Mouse (Mus musculus) neural tube, postnatal 0 days (tissue): ENCODE results near the gene Gp6. TPM values are rescaled to one million over a fixed set of nuclear protein-coding genes. Genes with fewer than 3 reads are reported as not detected.

Source experiments
- microRNA-seq: library from miRNA; unstranded; fragments of <30 nt; microRNA quantifications from one replicate; pipeline ENCODE4, GENCODE M21; 2016
- polyA plus RNA-seq: library from polyadenylated mRNA; unstranded; fragments of >200 nt; fragmentation: Nextera tagmentation; extraction: Ambion mirVana; gene quantifications from 2 replicates; pipeline ENCODE4 v1.2.1, GENCODE M21; 2015

The Gp6 gene
- not detected in 2 replicates for polyA plus RNA-seq

GRCm38 (mm10) chr7:4397730-4398129, at the start of gene Gp6:
TSS of gene Gp6 (minus strand) at chr7:4397744.

GRCm38 (mm10) chr7:4445216-4445791, 47.8 kb upstream of the Gp6 start, which contains the start of gene Rdh13:
TSS of gene Rdh13 (minus strand) at chr7:4445649.

DNA sequence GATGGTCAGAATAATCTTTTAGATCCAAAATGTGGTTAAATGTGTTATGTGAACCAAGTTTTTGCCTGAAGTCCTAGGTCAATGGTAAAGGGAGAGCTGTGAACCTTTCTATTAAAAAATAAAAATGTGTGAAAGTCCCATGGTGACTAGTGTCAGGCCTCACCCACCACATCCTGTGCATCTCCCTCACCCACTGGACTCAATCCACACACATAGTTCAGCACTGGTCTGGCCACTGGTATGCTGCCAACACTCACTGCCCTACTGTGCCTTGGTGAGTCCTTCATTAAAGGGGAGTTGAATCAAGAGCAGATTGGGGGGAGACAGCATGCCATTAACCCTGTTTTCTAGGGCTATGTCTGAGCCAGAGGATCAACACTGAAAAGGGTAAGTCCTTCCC, 60.0 kb downstream of the Gp6 start, which contains the start of gene Ncr1:
Gene Ncr1, plus strand, starts transcription at position 216 of the 400 bp plus-strand sequence.

Small RNA genes within 50 kb of the gene (microRNA-seq; reads per million reads assigned to microRNA genes)
- not detected for gene Gm24605
- gene Gm24752, result not detected
- gene Gm25349, result not detected

Other genes starting within 250 kb of the Gp6 start
- 6.5 and 7.2 TPM in 2 replicates for gene Leng9, start 247.4 kb downstream of the Gp6 start, polyA plus RNA-seq
- 11.5 and 16.0 TPM in 2 replicates for gene Cdc42ep5, start 232.9 kb downstream of the Gp6 start, polyA plus RNA-seq
- gene Lilra5, start 160.0 kb downstream of the Gp6 start, polyA plus RNA-seq, result 0.14 and 0.21 TPM in 2 replicates
- not detected in 2 replicates for gene Ncr1, start 60.0 kb downstream of the Gp6 start, polyA plus RNA-seq
- 34.3 and 37.5 TPM in 2 replicates for gene Rdh13, start 47.9 kb upstream of the Gp6 start, polyA plus RNA-seq
- 6.5 and 7.8 TPM in 2 replicates for gene Eps8l1, start 62.9 kb upstream of the Gp6 start, polyA plus RNA-seq
- gene Ppp1r12c, start 103.9 kb upstream of the Gp6 start, polyA plus RNA-seq, result 45.1 and 47.7 TPM in 2 replicates
- gene Tnnt1, start 118.6 kb upstream of the Gp6 start, polyA plus RNA-seq, result 1.9 and 3.6 TPM in 2 replicates
- 2.0 and 2.4 TPM in 2 replicates for gene Tnni3, start 126.5 kb upstream of the Gp6 start, polyA plus RNA-seq
- gene Dnaaf3, start 134.7 kb upstream of the Gp6 start, polyA plus RNA-seq, result 1.5 and 2.1 TPM in 2 replicates
- 82.1 and 85.1 TPM in 2 replicates for gene Syt5, start 149.8 kb upstream of the Gp6 start, polyA plus RNA-seq
- gene Ptprh, start 206.3 kb upstream of the Gp6 start, polyA plus RNA-seq, result 0.45 and 0.60 TPM in 2 replicates
- gene Tmem86b, start 233.7 kb upstream of the Gp6 start, polyA plus RNA-seq, result 0.75 and 1.0 TPM in 2 replicates